Mouse (Mus musculus) liver, embryonic 14.5 days (tissue): Measurements from ENCODE around the gene Fgf15. TPM values are rescaled to one million over a fixed set of nuclear protein-coding genes. Genes with fewer than 3 reads are reported as not detected.

Source experiments
- ATAC-seq: fragments of 200-750 bp; cut with Nextera tagmentation; 2 replicates; pipeline ENCODE4 v1.8.0; 2017; ENCODE audit warnings: moderate number of reproducible peaks, mild to moderate bottlenecking, moderate library complexity; ENCODE audit not compliant: insufficient read depth
- DNase-seq, 3 experiments: peaks; one replicate each; pipeline ENCODE4 v3.0.0-alpha.2; 2012 to 2013; ENCODE audit warnings: low read depth in 3 of 3, low spot score in 3 of 3
- H3K27ac ChIP-seq: fragments of 300-500 bp; sonication (generic); 2 replicates; pipeline ENCODE4 v1.5.1; 2014; ENCODE audit warnings: moderate library complexity, mild to moderate bottlenecking, control low read depth, inconsistent platforms
- H3K27me3 ChIP-seq: fragments of 300-500 bp; sonication (generic); 2 replicates; pipeline ENCODE4 v1.6.1; 2014; ENCODE audit warnings: mild to moderate bottlenecking, low read length, moderate library complexity; ENCODE audit not compliant: control insufficient read depth, insufficient read depth
- H3K36me3 ChIP-seq: fragments of 300-500 bp; sonication (generic); replicated peaks from 2 replicates; pipeline ENCODE4 v1.6.1; 2014; ENCODE audit warnings: low read depth; ENCODE audit not compliant: control insufficient read depth, insufficient read depth
- H3K4me1 ChIP-seq, 2 experiments: fragments of 200-500 bp in 1 of 2; fragments of 300-500 bp in 1 of 2; sonication (generic) in 1 of 2; replicated peaks; 2 replicates each; pipeline ENCODE4 v1.6.1; 2012 to 2014; ENCODE audit warnings: antibody characterized with exemption in 1 of 2, inconsistent platforms in 1 of 2, low read length in 1 of 2; ENCODE audit not compliant: control insufficient read depth in 2 of 2, insufficient read depth in 2 of 2
- H3K4me2 ChIP-seq: fragments of 300-500 bp; sonication (generic); 2 replicates; pipeline ENCODE4 v1.6.1; 2014; ENCODE audit warnings: low read depth, mild to moderate bottlenecking, control low read depth, moderate library complexity
- H3K4me3 ChIP-seq, 2 experiments: fragments of 200-500 bp in 1 of 2; fragments of 300-500 bp in 1 of 2; sonication (generic) in 1 of 2; 2 replicates each; pipeline ENCODE4 v1.5.1; 2012 to 2014; ENCODE audit warnings: low read depth in 2 of 2, low read length in 2 of 2, mild to moderate bottlenecking in 2 of 2, control low read depth in 1 of 2, inconsistent platforms in 1 of 2, moderate library complexity in 1 of 2; ENCODE audit not compliant: insufficient read depth in 1 of 2
- H3K9ac ChIP-seq: fragments of 300-500 bp; sonication (generic); replicated peaks from 2 replicates; pipeline ENCODE4 v1.6.1; 2014; ENCODE audit warnings: mild to moderate bottlenecking, control low read depth, moderate library complexity
- H3K9me3 ChIP-seq: fragments of 300-500 bp; sonication (generic); 2 replicates; pipeline ENCODE4 v1.6.1; 2016; ENCODE audit warnings: low read length, mixed read lengths; ENCODE audit not compliant: control insufficient read depth
- CTCF ChIP-seq: IDR thresholded peaks from 2 replicates; pipeline ENCODE4 v1.5.1; 2016; ENCODE audit warnings: antibody characterized with exemption, low read depth, control low read depth
- EP300 ChIP-seq: IDR thresholded peaks from 2 replicates; pipeline ENCODE4 v1.6.1; 2016; ENCODE audit warnings: antibody characterized with exemption, low read depth
- WGBS: fragments of 180-500 bp; shearing (Covaris S2); extraction: QIAGEN DNeasy Blood & Tissue Kit; methylation state at CpG from one replicate; pipeline ENCODE4 v1.1.7; 2014; ENCODE audit not compliant: insufficient replicate concordance; 5-methylcytosine and 5-hydroxymethylcytosine counted together
- polyA plus RNA-seq, 2 experiments: library from polyadenylated mRNA; depleted of rRNA in 1 of 2; stranded (reverse) in 1 of 2; unstranded in 1 of 2; fragments of >200 nt; fragmentation: Nextera tagmentation in 1 of 2; extraction: Ambion mirVana in 1 of 2; gene quantifications; 2 replicates each; pipeline versions ENCODE4 v1.2.1 to v1.2.3; 2012 to 2014

Gene Fgf15
- polyA plus RNA-seq, 2 experiments = 0.02 TPM; not detected in 1

DNA sequence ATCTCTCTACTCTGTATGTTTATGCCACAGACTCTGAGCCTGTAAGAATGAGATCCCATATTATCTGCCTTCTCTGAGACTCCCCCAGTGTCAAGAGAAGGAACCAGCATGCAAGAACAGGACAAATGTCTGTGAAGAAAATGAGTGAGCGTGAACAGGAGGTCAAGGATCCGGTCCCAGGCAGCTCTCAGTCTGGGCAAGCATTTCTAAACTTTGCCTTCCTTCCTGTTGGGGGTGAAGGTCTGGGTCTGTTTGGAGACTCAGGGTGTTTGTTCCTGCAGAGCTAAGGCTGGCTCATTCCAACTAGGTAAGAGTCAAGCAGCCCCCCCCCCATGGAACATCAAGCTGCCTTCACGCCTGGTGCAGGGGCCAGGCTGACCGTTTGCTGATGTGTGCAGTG, 23.9 kb upstream of the Fgf15 start:
- Histone ChIP-seq H3K9ac (no peak overlapping the region), H3K27ac (no peak overlapping the region), H3K9me3 (no peaks in the 10 kb centered on the region), H3K27me3 (no peaks in the 10 kb centered on the region), H3K36me3 (no peaks in the 10 kb centered on the region), H3K4me2 (no peak overlapping the region), H3K4me3 (no peak overlapping the region), H3K4me1 (peaks cover 0 to 3% of the 10 kb centered on the region in 2 experiments; a peak in 2 of 4 replicates)
- WGBS = 33% methylated on average over 4 of the region's 4 CpGs
- ATAC-seq (no peak), DNase-seq (no peak)
- TF ChIP-seq EP300 = no peak
- no peak for TF ChIP-seq CTCF

DNA sequence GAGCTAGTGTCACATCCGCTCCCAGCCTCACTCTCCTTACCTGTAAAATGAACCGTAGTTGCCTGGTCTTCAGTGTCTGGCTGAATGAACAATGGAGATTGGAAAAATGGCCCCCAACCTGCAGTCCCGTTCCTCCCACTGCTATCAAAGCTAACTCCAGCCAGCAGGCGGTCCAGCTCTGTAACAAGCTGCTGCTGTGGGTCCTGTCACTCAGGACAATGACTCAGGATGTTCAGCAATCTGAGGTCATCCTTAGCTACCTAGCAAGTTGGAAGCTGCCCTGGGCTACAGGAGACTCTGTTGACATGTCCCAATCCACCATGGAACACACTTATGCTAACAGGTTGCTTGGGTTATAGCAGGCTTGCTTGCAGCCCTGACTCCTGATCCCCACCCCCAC, 23.2 kb upstream of the Fgf15 start:
- DNase-seq = no peak
- Histone ChIP-seq H3K36me3 (no peaks in the 10 kb centered on the region), H3K27ac (no peak overlapping the region), H3K4me3 (no peak overlapping the region), H3K9ac (no peak overlapping the region), H3K9me3 (no peaks in the 10 kb centered on the region), H3K27me3 (no peaks in the 10 kb centered on the region), H3K4me1 (peaks cover 0 to 3% of the 10 kb centered on the region in 2 experiments; a peak in 2 of 4 replicates), H3K4me2 (no peak overlapping the region)
- WGBS = 50% methylated on average over 4 of the region's 4 CpGs
- no peak for ATAC-seq
- TF ChIP-seq CTCF (no peak), EP300 (no peak)

DNA sequence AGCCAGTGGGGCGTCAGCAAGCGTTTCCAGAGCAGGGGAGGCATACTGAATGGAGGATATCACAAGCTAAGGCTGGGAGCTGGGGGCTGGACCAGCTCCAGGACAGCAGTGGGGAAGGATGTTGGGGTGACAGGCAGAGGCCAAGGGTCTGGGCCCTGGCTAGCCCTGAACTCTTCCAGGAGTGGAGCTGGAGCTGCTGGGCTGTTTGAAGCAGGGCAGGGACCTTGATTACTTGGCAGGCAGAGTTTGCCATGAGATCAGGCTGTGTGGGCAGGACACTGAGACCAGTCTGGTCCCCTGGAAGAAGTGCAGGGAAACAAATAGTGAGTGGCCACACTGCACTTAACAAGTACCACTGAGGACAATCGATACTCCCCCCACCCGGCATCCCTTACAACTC, 22.1 kb upstream of the Fgf15 start:
- Histone ChIP-seq H3K4me3 (no peak overlapping the region), H3K4me2 (no peak overlapping the region), H3K27me3 (no peaks in the 10 kb centered on the region), H3K4me1 (peaks cover 0 to 3% of the 10 kb centered on the region in 2 experiments; a peak in 2 of 4 replicates), H3K9me3 (no peaks in the 10 kb centered on the region), H3K36me3 (no peaks in the 10 kb centered on the region), H3K9ac (no peak overlapping the region), H3K27ac (no peak overlapping the region)
- ATAC-seq (no peak), DNase-seq (no peak)
- no peak for TF ChIP-seq EP300
- 58% methylated on average over 4 of the region's 4 CpGs for WGBS

GRCm38 (mm10) chr7:144878401-144878800, 17.9 kb upstream of the Fgf15 start:
- Histone ChIP-seq H3K4me2 (no peak overlapping the region), H3K9ac (no peak overlapping the region), H3K4me3 (no peak overlapping the region), H3K27me3 (no peaks in the 10 kb centered on the region), H3K9me3 (no peaks in the 10 kb centered on the region), H3K27ac (no peak overlapping the region), H3K4me1 (no peaks in the 10 kb centered on the region), H3K36me3 (no peaks in the 10 kb centered on the region)
- DNase-seq = no peak
- no peak for ATAC-seq
- 90% methylated on average over 1 of the region's 1 CpGs for WGBS
- TF ChIP-seq CTCF = no peak
- TF ChIP-seq EP300 = no peak

- TF ChIP-seq CTCF (no peak), EP300 (no peak)
- H3K9ac ChIP-seq = no peak overlapping the region
- ATAC-seq (no peak), DNase-seq (no peak)
- no peak overlapping the region for H3K4me3 ChIP-seq
- H3K36me3 ChIP-seq = no peaks in the 10 kb centered on the region
- H3K4me1 ChIP-seq = no peaks in the 10 kb centered on the region
- H3K9me3 ChIP-seq = no peaks in the 10 kb centered on the region
- no peak overlapping the region for H3K27ac ChIP-seq
- 50% methylated on average over 2 of the region's 2 CpGs for WGBS
- H3K4me2 ChIP-seq = no peak overlapping the region
- H3K27me3 ChIP-seq = no peaks in the 10 kb centered on the region
These were observed 13.2 kb upstream of the Fgf15 start for GRCm38 (mm10) chr7:144883106-144883505.
